Mouse (Mus musculus): Measurements from ENCODE around the gene Tspoap1. TPM values are rescaled to one million over a fixed set of nuclear protein-coding genes. Genes with fewer than 3 reads are reported as not detected.

The Tspoap1 gene
- polyA plus RNA-seq, 1 experiment = 10.3 TPM

GRCm38 (mm10) chr11:87793460-87793859 lies 33.1 kb downstream of the Tspoap1 start, which contains the start of gene Mpo:
TSS of gene Mpo (plus strand) at chr11:87793581.
- H3K4me1 ChIP-seq (ENCODE audit: control insufficient read depth, insufficient read depth, low read length) = peaks cover 3% of the 10 kb centered on the region

GRCm38 (mm10) chr11:87801711-87802275 lies 41.5 kb downstream of the Tspoap1 start:
- peaks cover 7% of the 10 kb centered on the region for H3K4me1 ChIP-seq (ENCODE audit: control insufficient read depth, insufficient read depth, low read length)
- no peaks in the 10 kb centered on the region for H3K36me3 ChIP-seq (ENCODE audit: control insufficient read depth, insufficient read depth, low read length)
- H3K4me3 ChIP-seq (ENCODE audit: control insufficient read depth, low read depth, low read length) = no peak overlapping the region
- H3K27ac ChIP-seq (ENCODE audit: control insufficient read depth, insufficient read depth, low read depth, low read length) = no peak overlapping the region
- H3K27me3 ChIP-seq (ENCODE audit: control insufficient read depth, insufficient read depth, low read length) = no peaks in the 10 kb centered on the region
- TF ChIP-seq CTCF (IDR thresholded peaks at IDR 0.05; ENCODE audit: control insufficient read depth, insufficient read depth, insufficient replicate concordance, low read depth, low read length) (no peak), POLR2A (IDR thresholded peaks at IDR 0.05; ENCODE audit: control insufficient read depth, low read depth, low read length) (no peak)

More at GRCm38 (mm10) chr11:87793460-87793859, 33.1 kb downstream of the Tspoap1 start, which contains the start of gene Mpo:
- no peaks in the 10 kb centered on the region for H3K27me3 ChIP-seq (ENCODE audit: control insufficient read depth, insufficient read depth, low read length)
- no peak within 1 kb of the TSS for H3K4me3 ChIP-seq (ENCODE audit: control insufficient read depth, low read depth, low read length)
- no peak within 1 kb of the TSS for H3K27ac ChIP-seq (ENCODE audit: control insufficient read depth, insufficient read depth, low read depth, low read length)
- TF ChIP-seq POLR2A (IDR thresholded peaks at IDR 0.05; ENCODE audit: control insufficient read depth, low read depth, low read length) = no peak
- no peak for TF ChIP-seq CTCF (IDR thresholded peaks at IDR 0.05; ENCODE audit: control insufficient read depth, insufficient read depth, insufficient replicate concordance, low read depth, low read length)
- no peaks in the 10 kb centered on the region for H3K36me3 ChIP-seq (ENCODE audit: control insufficient read depth, insufficient read depth, low read length)

GRCm38 (mm10) chr11:87802621-87803020 lies 42.3 kb downstream of the Tspoap1 start:
- Histone ChIP-seq H3K36me3 (ENCODE audit: control insufficient read depth, insufficient read depth, low read length) (no peaks in the 10 kb centered on the region), H3K4me3 (ENCODE audit: control insufficient read depth, low read depth, low read length) (peak overlapping the region; percentile 32)

GRCm38 (mm10) chr11:87805448-87805847 lies 45.1 kb downstream of the Tspoap1 start:
- peaks cover 4% of the 10 kb centered on the region for H3K4me1 ChIP-seq (ENCODE audit: control insufficient read depth, insufficient read depth, low read length)
- H3K4me3 ChIP-seq (ENCODE audit: control insufficient read depth, low read depth, low read length) = no peak overlapping the region
- no peak overlapping the region for H3K27ac ChIP-seq (ENCODE audit: control insufficient read depth, insufficient read depth, low read depth, low read length)
- H3K27me3 ChIP-seq (ENCODE audit: control insufficient read depth, insufficient read depth, low read length) = no peaks in the 10 kb centered on the region
- H3K36me3 ChIP-seq (ENCODE audit: control insufficient read depth, insufficient read depth, low read length) = no peaks in the 10 kb centered on the region
- TF ChIP-seq CTCF (IDR thresholded peaks at IDR 0.05; ENCODE audit: control insufficient read depth, insufficient read depth, insufficient replicate concordance, low read depth, low read length) (no peak), POLR2A (IDR thresholded peaks at IDR 0.05; ENCODE audit: control insufficient read depth, low read depth, low read length) (no peak)

More at GRCm38 (mm10) chr11:87802621-87803020, 42.3 kb downstream of the Tspoap1 start:
- no peak overlapping the region for H3K27ac ChIP-seq (ENCODE audit: control insufficient read depth, insufficient read depth, low read depth, low read length)
- H3K27me3 ChIP-seq (ENCODE audit: control insufficient read depth, insufficient read depth, low read length) = no peaks in the 10 kb centered on the region
- TF ChIP-seq CTCF (IDR thresholded peaks at IDR 0.05; ENCODE audit: control insufficient read depth, insufficient read depth, insufficient replicate concordance, low read depth, low read length) (peak; percentile 44; the same call in 1 of the 2 replicates), POLR2A (IDR thresholded peaks at IDR 0.05; ENCODE audit: control insufficient read depth, low read depth, low read length) (no peak)
- H3K4me1 ChIP-seq (ENCODE audit: control insufficient read depth, insufficient read depth, low read length) = peaks cover 4% of the 10 kb centered on the region

- no peaks in the 10 kb centered on the region for H3K36me3 ChIP-seq (ENCODE audit: control insufficient read depth, insufficient read depth, low read length)
- no peak overlapping the region for H3K4me3 ChIP-seq (ENCODE audit: control insufficient read depth, low read depth, low read length)
- TF ChIP-seq CTCF (IDR thresholded peaks at IDR 0.05; ENCODE audit: control insufficient read depth, insufficient read depth, insufficient replicate concordance, low read depth, low read length) (no peak), POLR2A (IDR thresholded peaks at IDR 0.05; ENCODE audit: control insufficient read depth, low read depth, low read length) (no peak)
- H3K27me3 ChIP-seq (ENCODE audit: control insufficient read depth, insufficient read depth, low read length) = no peaks in the 10 kb centered on the region
- no peak overlapping the region for H3K27ac ChIP-seq (ENCODE audit: control insufficient read depth, insufficient read depth, low read depth, low read length)
- H3K4me1 ChIP-seq (ENCODE audit: control insufficient read depth, insufficient read depth, low read length) = peaks cover 2% of the 10 kb centered on the region
These were observed 47.1 kb downstream of the Tspoap1 start for GRCm38 (mm10) chr11:87807433-87807832.

- no peak for TF ChIP-seq POLR2A (IDR thresholded peaks at IDR 0.05; ENCODE audit: control insufficient read depth, low read depth, low read length)
- no peak overlapping the region for H3K27ac ChIP-seq (ENCODE audit: control insufficient read depth, insufficient read depth, low read depth, low read length)
- H3K36me3 ChIP-seq (ENCODE audit: control insufficient read depth, insufficient read depth, low read length) = no peaks in the 10 kb centered on the region
- no peaks in the 10 kb centered on the region for H3K4me1 ChIP-seq (ENCODE audit: control insufficient read depth, insufficient read depth, low read length)
- no peaks in the 10 kb centered on the region for H3K27me3 ChIP-seq (ENCODE audit: control insufficient read depth, insufficient read depth, low read length)
- no peak overlapping the region for H3K4me3 ChIP-seq (ENCODE audit: control insufficient read depth, low read depth, low read length)
These were observed 47.9 kb downstream of the Tspoap1 start for GRCm38 (mm10) chr11:87808236-87808635.

- H3K27ac ChIP-seq (ENCODE audit: control insufficient read depth, insufficient read depth, low read depth, low read length) = no peak overlapping the region
These were observed 51.1 kb downstream of the Tspoap1 start for GRCm38 (mm10) chr11:87811396-87811795.

More at GRCm38 (mm10) chr11:87811396-87811795, 51.1 kb downstream of the Tspoap1 start:
- H3K4me1 ChIP-seq (ENCODE audit: control insufficient read depth, insufficient read depth, low read length) = no peaks in the 10 kb centered on the region; the same call in 1 of the 2 replicates
- TF ChIP-seq CTCF (IDR thresholded peaks at IDR 0.05; ENCODE audit: control insufficient read depth, insufficient read depth, insufficient replicate concordance, low read depth, low read length) = no peak
- TF ChIP-seq POLR2A (IDR thresholded peaks at IDR 0.05; ENCODE audit: control insufficient read depth, low read depth, low read length) = no peak
- no peak overlapping the region for H3K4me3 ChIP-seq (ENCODE audit: control insufficient read depth, low read depth, low read length)
- H3K27me3 ChIP-seq (ENCODE audit: control insufficient read depth, insufficient read depth, low read length) = no peaks in the 10 kb centered on the region
- no peaks in the 10 kb centered on the region for H3K36me3 ChIP-seq (ENCODE audit: control insufficient read depth, insufficient read depth, low read length)
